Mouse (Mus musculus): ENCODE results near the gene Col16a1.

DNA sequence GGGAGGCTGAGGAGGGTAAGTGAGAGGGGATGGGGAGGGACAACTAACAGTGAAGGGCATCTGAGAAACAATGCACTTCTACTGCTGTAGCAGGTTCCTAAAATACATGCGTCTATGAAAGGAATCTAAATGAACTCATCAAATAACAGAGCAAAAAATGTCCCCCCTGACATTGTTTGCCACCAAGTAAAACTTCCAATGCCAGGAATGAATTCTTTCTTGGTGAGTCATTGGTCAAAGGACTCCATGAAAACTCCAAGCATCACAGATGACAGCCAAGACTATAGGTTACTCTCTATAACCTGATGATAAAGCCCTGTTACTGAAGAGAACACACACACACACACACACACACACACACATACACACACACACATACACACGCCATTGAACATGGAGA lies 16.5 kb upstream of the Col16a1 start:
- no peak for TF ChIP-seq CTCF (IDR thresholded peaks at IDR 0.05; ENCODE audit: borderline replicate concordance, insufficient read depth, low read length)
- no peak for TF ChIP-seq POLR2A (IDR thresholded peaks at IDR 0.05; ENCODE audit: low read depth, low read length)

Measured in embryonic fibroblast, embryonic 13.5 days (primary cell).